ENCODE assay signal across 26 mouse cellular contexts in genomic region chr1:162840211-162840610, GRCm38 (mm10). TPM values are rescaled to one million over a fixed set of nuclear protein-coding genes. Genes with fewer than 3 reads are reported as not detected.
DNase-seq lines count a peak whose midpoint lies in the region; ATAC-seq and TF ChIP-seq lines count a peak whose summit lies in the region.
"Had no signal": no experiment of that assay in that cellular context is flagged by ENCODE, and none has a peak within 500 bp of the region (broad histone marks: within the 10 kb centered on the region; RNA-seq: fewer than 3 reads in every experiment).

No protein-coding gene starts in this region.

- peak; percentile 62 for DNase-seq in heart, adult 11 months
- no peak for DNase-seq in heart, postnatal 14 days
- peak; percentile 35 for DNase-seq in lung, postnatal 10 days
- DNase-seq in lung, adult 2 months = no peak
- DNase-seq in 416B (ENCODE audit: low read depth) = peak; percentile 40
- peak; percentile 29 for DNase-seq in adrenal gland, postnatal 10 days
- DNase-seq: B cell, adult 2 months; cerebellum, adult 11 months; cerebellum, adult 8-10 months; cerebellum, postnatal 14 days; embryo, embryonic 11 days; heart, adult 2 months had no signal

- no peaks in the 10 kb centered on the region; the same call in 1 of the 2 replicates for H3K4me1 ChIP-seq in lung, adult 2 months (ENCODE audit: control insufficient read depth, insufficient read depth, low read length)
- H3K4me1 ChIP-seq in neural tube, embryonic 15.5 days = no peaks in the 10 kb centered on the region
- H3K4me1 ChIP-seq in hindbrain, embryonic 12.5 days = no peaks in the 10 kb centered on the region
- H3K4me1 ChIP-seq: embryonic facial prominence, embryonic 15.5 days; forebrain, embryonic 10.5 days; forebrain, embryonic 15.5 days; heart, embryonic 15.5 days; hindbrain, embryonic 10.5 days; hindbrain, embryonic 15.5 days had no signal

- H3K9me3 ChIP-seq in neural tube, embryonic 15.5 days (replicated peaks) = no peaks in the 10 kb centered on the region
- H3K9me3 ChIP-seq in hindbrain, embryonic 12.5 days (replicated peaks) = no peaks in the 10 kb centered on the region
- H3K9me3 ChIP-seq: embryonic facial prominence, embryonic 15.5 days; forebrain, embryonic 10.5 days; forebrain, embryonic 15.5 days; G1E; heart, embryonic 15.5 days; hindbrain, embryonic 10.5 days; hindbrain, embryonic 15.5 days had no signal

- no peak for TF ChIP-seq CTCF in lung, adult 2 months (IDR thresholded peaks at IDR 0.05; ENCODE audit: insufficient read depth, low read length)

- WGBS in lung, adult 2 months = 83% methylated on average over 9 of the region's 9 CpGs
- WGBS in neural tube, embryonic 15.5 days = 98% methylated on average over 9 of the region's 9 CpGs
- WGBS in hindbrain, embryonic 12.5 days = 96% methylated on average over 9 of the region's 9 CpGs

- H3K27me3 ChIP-seq in neural tube, embryonic 15.5 days (replicated peaks) = no peaks in the 10 kb centered on the region
- no peaks in the 10 kb centered on the region for H3K27me3 ChIP-seq in hindbrain, embryonic 12.5 days
- H3K27me3 ChIP-seq: embryonic facial prominence, embryonic 15.5 days; forebrain, embryonic 15.5 days; heart, embryonic 15.5 days; hindbrain, embryonic 15.5 days had no signal

- no peak for ATAC-seq in neural tube, embryonic 15.5 days (ENCODE audit: low FRiP score)
- no peak for ATAC-seq in hindbrain, embryonic 12.5 days (ENCODE audit: low FRiP score)
- ATAC-seq: CD4-positive, CD25-positive, alpha-beta regulatory T cell, adult 4 months; forebrain, embryonic 15.5 days had no signal

- H3K4me2 ChIP-seq in neural tube, embryonic 15.5 days = no peak overlapping the region
- no peak overlapping the region for H3K4me2 ChIP-seq in hindbrain, embryonic 12.5 days (replicated peaks)
- H3K4me2 ChIP-seq: embryonic facial prominence, embryonic 15.5 days; forebrain, embryonic 15.5 days; heart, embryonic 11.5 days; heart, embryonic 15.5 days; hindbrain, embryonic 15.5 days had no signal

- H3K27ac ChIP-seq in neural tube, embryonic 15.5 days (replicated peaks) = no peak overlapping the region
- no peak overlapping the region for H3K27ac ChIP-seq in hindbrain, embryonic 12.5 days
- H3K27ac ChIP-seq: embryonic facial prominence, embryonic 15.5 days; forebrain, embryonic 10.5 days; forebrain, embryonic 15.5 days; heart, adult 2 months; heart, embryonic 15.5 days; hindbrain, embryonic 10.5 days; hindbrain, embryonic 15.5 days had no signal

- no peaks in the 10 kb centered on the region for H3K36me3 ChIP-seq in neural tube, embryonic 15.5 days
- H3K36me3 ChIP-seq in hindbrain, embryonic 12.5 days = no peaks in the 10 kb centered on the region
- H3K36me3 ChIP-seq: embryonic facial prominence, embryonic 15.5 days; forebrain, embryonic 10.5 days; forebrain, embryonic 15.5 days; G1E; heart, embryonic 15.5 days; hindbrain, embryonic 10.5 days; hindbrain, embryonic 15.5 days had no signal

- no peak overlapping the region for H3K4me3 ChIP-seq in lung, adult 2 months (replicated peaks; ENCODE audit: extremely low read depth, low read depth, low read length)
- H3K4me3 ChIP-seq in neural tube, embryonic 15.5 days (replicated peaks) = no peak overlapping the region
- no peak overlapping the region for H3K4me3 ChIP-seq in hindbrain, embryonic 12.5 days
- H3K4me3 ChIP-seq: embryonic facial prominence, embryonic 15.5 days; erythroblast, embryonic 14.5 days; forebrain, embryonic 10.5 days; forebrain, embryonic 15.5 days; heart, adult 2 months; heart, embryonic 15.5 days; hindbrain, embryonic 10.5 days; hindbrain, embryonic 15.5 days had no signal

- intact Hi-C loops in heart, postnatal 14 days (cut with DNase I) = no loop called here

- H3K9ac ChIP-seq in neural tube, embryonic 15.5 days (replicated peaks) = no peak overlapping the region
- no peak overlapping the region for H3K9ac ChIP-seq in hindbrain, embryonic 12.5 days
- H3K9ac ChIP-seq: embryonic facial prominence, embryonic 15.5 days; forebrain, embryonic 15.5 days; heart, embryonic 15.5 days; hindbrain, embryonic 15.5 days had no signal

- no peak for TF ChIP-seq POLR2A in lung, adult 2 months (IDR thresholded peaks at IDR 0.05; ENCODE audit: borderline replicate concordance, extremely low read depth, low read depth, low read length)

RNA-seq across cellular contexts. Expression of gene Fmo1, which starts 26.2 kb away (rescaled TPM):
- total RNA-seq in heart, postnatal 14 days (2021) = 10 to 100 TPM; 32.4 to 46.2 TPM
- 173 and 219 TPM in 2 replicates for polyA plus RNA-seq in lung, adult 2 months (2012; rRNA removed)
- total RNA-seq in adrenal gland, postnatal 10 days (2021) = 100 to 1,000 TPM; 192 to 215 TPM
- polyA plus RNA-seq in neural tube, embryonic 15.5 days (2015; fragmentation: Nextera tagmentation; extraction: Ambion mirVana) = 20.8 and 25.9 TPM in 2 replicates
- polyA plus RNA-seq in hindbrain, embryonic 12.5 days (2016; fragmentation: Nextera tagmentation; extraction: Ambion mirVana) = 28.3 and 34.9 TPM in 2 replicates
- polyA plus RNA-seq: erythroblast, embryonic 14.5 days; G1E had no signal

RNA-seq across cellular contexts. Expression of gene Fmo4, which starts 26.4 kb away (rescaled TPM):
- total RNA-seq in heart, postnatal 14 days (2021) = under 1 TPM in 1 of 2 experiments, not detected in 1; 0.31 TPM
- polyA plus RNA-seq in lung, adult 2 months (2012; rRNA removed) = 1.7 and 2.4 TPM in 2 replicates
- total RNA-seq in adrenal gland, postnatal 10 days (2021) = 1 to 10 TPM; 2.2 to 4.0 TPM
- 0.66 and 0.78 TPM in 2 replicates for polyA plus RNA-seq in neural tube, embryonic 15.5 days (2015; fragmentation: Nextera tagmentation; extraction: Ambion mirVana)
- polyA plus RNA-seq in hindbrain, embryonic 12.5 days (2016; fragmentation: Nextera tagmentation; extraction: Ambion mirVana) = 0.46 and 0.52 TPM in 2 replicates
- total RNA-seq: common myeloid progenitor, adult 5-6 weeks had no signal
- polyA plus RNA-seq: CD4-positive, CD25-positive, alpha-beta regulatory T cell, adult 4 months; erythroblast, embryonic 14.5 days; heart, embryonic 11.5 days had no signal

RNA-seq across cellular contexts. Expression of gene Fmo2, which starts 58.3 kb away (rescaled TPM):
- 10 to 100 TPM in 1 of 2 experiments, 1 to 10 TPM in 1; 8.7 to 22.0 TPM for total RNA-seq in heart, postnatal 14 days (2021)
- polyA plus RNA-seq in lung, adult 2 months (2012; rRNA removed) = 147 and 240 TPM in 2 replicates
- total RNA-seq in adrenal gland, postnatal 10 days (2021) = 10 to 100 TPM; 24.5 to 45.3 TPM
- polyA plus RNA-seq in neural tube, embryonic 15.5 days (2015; fragmentation: Nextera tagmentation; extraction: Ambion mirVana) = 0.27 and 0.42 TPM in 2 replicates
- polyA plus RNA-seq in hindbrain, embryonic 12.5 days (2016; fragmentation: Nextera tagmentation; extraction: Ambion mirVana) = 0.14 TPM in 1 of 2 replicates, not detected in the other
- total RNA-seq: common myeloid progenitor, adult 5-6 weeks had no signal
- polyA plus RNA-seq: CD4-positive, CD25-positive, alpha-beta regulatory T cell, adult 4 months; embryonic facial prominence, embryonic 11.5 days; erythroblast, embryonic 14.5 days; forebrain, embryonic 10.5 days; hindbrain, embryonic 10.5 days had no signal

Comparison
In these comparisons a context has a peak if more than half of its experiments do, and no peak if none do; other contexts are left out.
1. DNase-seq: peak in heart, adult 11 months (single experiment), lung, postnatal 10 days (single experiment), 416B (single experiment) and adrenal gland, postnatal 10 days (single experiment); none in heart, postnatal 14 days (0 of 2) and lung, adult 2 months (single experiment).
2. RNA of gene Fmo2, which starts 58.3 kb away (polyA plus RNA-seq): 147 to 240 TPM in lung, adult 2 months; 0.27 to 0.42 TPM in neural tube, embryonic 15.5 days and 0.14 TPM in hindbrain, embryonic 12.5 days; every median in the first group is over 100 times any median in the second.